Mouse (Mus musculus) ovary, postnatal 10 days (tissue): ENCODE data around the gene Itgb8.

ENCODE experiments used
- DNase-seq: peaks from one replicate; pipeline ENCODE4 v3.0.0; 2022; ENCODE audit warnings: low spot score

The Itgb8 gene

GRCm38 (mm10) chr12:119146031-119146430 lies 92.6 kb downstream of the Itgb8 start:
- DNase-seq: no peak

GRCm38 (mm10) chr12:119137946-119138345 lies 100.7 kb downstream of the Itgb8 start:
- no peak for DNase-seq

- no peak for DNase-seq
These were observed 125.0 kb downstream of the Itgb8 start for GRCm38 (mm10) chr12:119113522-119114135.

GRCm38 (mm10) chr12:119110091-119110490 lies 128.5 kb downstream of the Itgb8 start:
- no peak for DNase-seq
